Mouse (Mus musculus) gastrocnemius, adult 2 months (tissue): ENCODE data around the gene Tubgcp6. TPM values are rescaled to one million over a fixed set of nuclear protein-coding genes. Genes with fewer than 3 reads are reported as not detected.

Source experiments
- DNase-seq: peaks from one replicate; pipeline ENCODE4 v3.0.0; 2022
- H3K27ac ChIP-seq: fragments of 200-600 bp; 2 replicates; pipeline ENCODE4 v1.8.1; 2022; ENCODE audit warnings: mild to moderate bottlenecking
- H3K4me3 ChIP-seq: fragments of 200-600 bp; 2 replicates; pipeline ENCODE4 v1.8.1; 2022; ENCODE audit warnings: mild to moderate bottlenecking, moderate library complexity
- CTCF ChIP-seq: fragments of 200-600 bp; IDR thresholded peaks from 2 replicates; pipeline ENCODE4 v1.8.1; 2022; ENCODE audit warnings: antibody characterized with exemption, mild to moderate bottlenecking, moderate library complexity
- intact Hi-C: fragments of 180-260 bp; cut with DNase I; formaldehyde crosslinking; loops from one replicate; pipeline ENCODE4 v1.15.1; 2025
- microRNA-seq: library from miRNA; unstranded; fragments of <30 nt; microRNA quantifications from one replicate; pipeline ENCODE4 v1.2.0, GENCODE M21; 2021
- total RNA-seq, 2 experiments: library from RNA; stranded (reverse); gene quantifications; 2 replicates each; pipeline ENCODE4 v1.2.3; 2021

The Tubgcp6 gene
- total RNA-seq, 2 experiments from 2014 or later: 6.8 to 8.4 TPM

DNA sequence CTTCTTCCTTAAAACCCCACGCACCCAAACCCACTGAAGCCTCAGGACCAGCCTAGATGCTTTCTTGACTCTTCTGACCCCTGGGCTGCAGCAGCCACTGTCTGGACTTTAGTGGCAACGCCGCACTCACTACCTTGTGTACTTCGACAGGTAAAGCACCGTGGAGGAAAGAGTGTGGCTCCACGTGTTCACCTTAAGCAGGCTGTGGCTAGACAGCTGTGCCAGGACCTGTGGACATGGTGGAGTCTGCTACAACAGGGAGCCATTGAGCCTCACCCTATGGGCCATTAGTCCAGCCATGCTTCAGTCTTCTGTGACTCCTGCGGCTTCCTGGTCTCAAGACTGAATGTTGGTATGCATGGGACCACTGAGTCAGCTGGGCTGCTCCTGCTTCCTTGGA, 68.2 kb downstream of the Tubgcp6 start:
- no peak overlapping the region for H3K4me3 ChIP-seq
- DNase-seq: no peak
- intact Hi-C loops: no loop called here
- H3K27ac ChIP-seq: no peak overlapping the region
- no peak for TF ChIP-seq CTCF

Small RNA genes lying within 50 kb of the gene (microRNA-seq; reads per million reads assigned to microRNA genes)
- gene Mir7118: not detected

Other genes starting within 250 kb of the Tubgcp6 start
- gene Ttll8, start 168.7 kb downstream of the Tubgcp6 start, total RNA-seq: not detected
- not detected for gene Mlc1, start 144.1 kb downstream of the Tubgcp6 start, total RNA-seq
- not detected for gene Mov10l1, start 140.2 kb downstream of the Tubgcp6 start, total RNA-seq
- gene Panx2, start 63.4 kb downstream of the Tubgcp6 start, total RNA-seq: not detected
- gene Trabd, start 48.0 kb downstream of the Tubgcp6 start, total RNA-seq: 10 to 100 TPM; 28.5 to 33.6 TPM
- gene Selenoo, start 34.0 kb downstream of the Tubgcp6 start, total RNA-seq: 10 to 100 TPM; 13.8 to 15.6 TPM
- gene Hdac10, start 5.6 kb upstream of the Tubgcp6 start, total RNA-seq: 1 to 10 TPM; 5.9 to 6.4 TPM
- 100 to 1,000 TPM; 128 TPM for gene Mapk12, start 17.6 kb upstream of the Tubgcp6 start, total RNA-seq
- 1 to 10 TPM; 1.0 to 1.1 TPM for gene Mapk11, start 26.5 kb upstream of the Tubgcp6 start, total RNA-seq
- 1 to 10 TPM; 8.3 to 8.7 TPM for gene Plxnb2, start 57.7 kb upstream of the Tubgcp6 start, total RNA-seq
- gene Dennd6b, start 73.4 kb upstream of the Tubgcp6 start, total RNA-seq: 10 to 100 TPM in 1 of 2 experiments, 1 to 10 TPM in 1; 8.9 to 10.9 TPM
- gene Ppp6r2, start 88.4 kb upstream of the Tubgcp6 start, total RNA-seq: 10 to 100 TPM; 90.7 to 94.1 TPM
- gene Sbf1, start 192.2 kb upstream of the Tubgcp6 start, total RNA-seq: 10 to 100 TPM; 55.1 to 70.5 TPM
- not detected for gene Adm2, start 199.6 kb upstream of the Tubgcp6 start, total RNA-seq
- not detected for gene Miox, start 211.3 kb upstream of the Tubgcp6 start, total RNA-seq
- gene Lmf2, start 232.5 kb upstream of the Tubgcp6 start, total RNA-seq: 10 to 100 TPM; 12.7 to 16.1 TPM
- 10 to 100 TPM; 40.9 to 41.4 TPM for gene Ncaph2, start 232.6 kb upstream of the Tubgcp6 start, total RNA-seq